Mouse (Mus musculus) spleen, postnatal 10 days (tissue): ENCODE measurements around the gene Myh10.
A peak's percentile ranks its signal among the peaks of the same experiment; 100 is the strongest.

Experiments
- DNase-seq, 2 experiments: peaks; one replicate each; pipeline ENCODE4 v3.0.0; 2021 to 2022; ENCODE audit warnings: low spot score in 2 of 2

Myh10 gene

DNA sequence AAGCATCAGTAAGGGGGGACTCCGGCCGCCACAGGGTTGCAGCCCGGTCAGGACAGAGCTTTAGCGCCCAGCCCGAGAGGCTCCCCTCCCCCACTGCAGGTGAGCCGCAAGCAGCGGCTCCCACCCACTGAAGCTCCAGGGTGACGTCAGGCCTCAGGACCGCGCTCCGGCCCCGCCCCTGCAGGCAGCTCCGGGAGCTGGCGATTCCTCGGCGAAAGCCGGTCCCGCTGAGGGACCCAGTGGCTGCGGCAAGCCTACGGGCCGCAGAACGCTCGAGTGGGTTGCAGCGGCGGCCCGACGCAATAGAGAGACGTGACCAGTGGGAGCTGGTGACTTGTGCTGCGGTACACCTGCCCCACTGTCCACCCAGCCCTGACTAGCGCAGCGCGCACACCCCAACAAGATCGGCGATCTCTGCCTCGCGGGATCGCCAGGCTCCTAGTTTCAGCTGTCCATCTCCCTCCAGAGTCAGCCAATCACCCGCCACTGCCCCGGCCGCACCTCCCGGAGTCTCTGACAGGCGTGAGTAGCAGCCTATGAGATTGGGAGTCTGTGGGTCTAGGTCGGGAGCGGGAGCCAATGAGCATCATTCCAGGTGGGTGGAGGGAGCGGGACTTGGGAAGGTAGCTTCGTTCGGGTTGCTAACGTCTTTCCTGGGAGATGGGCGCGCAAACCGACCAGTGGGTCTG, at the start of gene Myh10:
Gene Myh10 (plus strand): TSS at position 239 of the 689 bp plus-strand sequence.
- peak; percentile 93 to 97 for DNase-seq

DNA sequence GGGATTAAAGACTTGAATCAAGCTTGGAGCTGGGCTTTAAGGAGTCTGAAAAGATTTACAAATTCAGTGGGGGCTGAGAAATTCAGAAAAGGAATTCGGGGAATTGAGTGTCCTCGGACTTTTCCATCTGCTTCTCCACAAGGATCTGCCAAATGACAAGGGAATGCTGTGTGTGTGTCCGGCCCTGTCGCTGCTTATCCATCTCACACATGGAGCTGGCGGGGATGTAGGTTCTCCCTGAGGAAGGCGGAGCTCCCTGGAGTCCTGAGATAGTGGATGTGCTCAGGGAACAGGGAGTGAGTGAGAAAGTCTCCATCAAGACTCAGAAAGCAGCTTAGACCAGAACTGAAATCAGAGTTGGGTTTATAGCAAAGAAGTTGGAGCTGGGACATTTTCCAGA, 46.6 kb upstream of the Myh10 start:
- DNase-seq, result no peak

DNA sequence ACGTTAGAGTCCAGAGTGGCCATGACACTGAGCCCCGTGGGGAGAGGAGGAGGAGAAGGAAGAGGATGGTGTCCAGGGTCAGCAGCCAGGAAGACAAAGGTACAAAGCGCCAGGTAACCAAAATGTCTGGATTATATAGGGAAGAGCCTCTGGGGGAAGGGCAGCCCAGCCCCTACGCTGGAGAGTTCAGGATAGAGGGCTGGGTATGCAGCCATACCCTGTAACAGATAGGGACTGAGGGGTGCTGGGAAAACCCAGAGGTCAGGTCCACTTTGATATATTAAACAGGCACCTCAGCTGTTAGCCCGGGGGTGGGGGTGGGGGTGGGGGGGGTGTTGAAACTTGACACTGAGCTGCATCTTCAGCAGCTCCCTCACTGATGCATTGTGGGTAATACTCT, 43.6 kb upstream of the Myh10 start:
- no peak for DNase-seq

DNA sequence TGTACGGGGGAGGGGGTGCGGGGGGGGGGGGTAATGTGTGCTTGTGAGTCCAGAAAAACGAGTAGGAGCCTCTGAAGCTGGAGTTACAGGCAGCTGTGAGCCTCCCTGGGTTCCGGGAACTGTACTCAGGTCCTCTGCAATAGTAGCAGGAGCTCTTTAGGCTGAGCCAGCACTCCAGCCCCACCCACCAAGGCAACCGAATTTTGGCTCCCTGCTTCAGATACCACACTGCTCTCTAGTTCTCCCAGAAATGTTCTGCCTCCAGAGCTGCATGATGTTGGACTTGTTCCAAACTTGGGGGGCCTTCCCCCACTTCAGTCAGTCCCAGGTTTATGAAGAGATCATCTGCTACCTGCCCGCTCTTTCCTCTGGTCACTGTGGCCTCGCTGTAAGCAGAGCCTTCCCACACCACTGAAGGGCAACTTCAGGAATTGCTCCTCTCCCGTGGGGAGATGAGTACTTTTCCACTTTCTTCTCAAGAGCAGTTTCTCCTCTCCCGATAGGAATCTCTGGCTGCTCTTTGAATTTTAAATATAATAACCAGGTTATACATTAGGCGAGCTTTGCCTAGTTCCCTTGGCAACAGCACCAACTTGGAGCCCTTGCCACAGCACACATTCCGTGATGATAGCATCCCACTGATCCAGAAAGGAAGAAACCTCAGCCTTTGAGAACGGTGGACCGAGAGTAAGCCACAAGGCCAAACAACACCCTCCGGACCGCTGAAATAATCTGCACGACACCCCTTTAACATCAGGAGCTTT, 42.8 kb upstream of the Myh10 start:
- no peak for DNase-seq

DNA sequence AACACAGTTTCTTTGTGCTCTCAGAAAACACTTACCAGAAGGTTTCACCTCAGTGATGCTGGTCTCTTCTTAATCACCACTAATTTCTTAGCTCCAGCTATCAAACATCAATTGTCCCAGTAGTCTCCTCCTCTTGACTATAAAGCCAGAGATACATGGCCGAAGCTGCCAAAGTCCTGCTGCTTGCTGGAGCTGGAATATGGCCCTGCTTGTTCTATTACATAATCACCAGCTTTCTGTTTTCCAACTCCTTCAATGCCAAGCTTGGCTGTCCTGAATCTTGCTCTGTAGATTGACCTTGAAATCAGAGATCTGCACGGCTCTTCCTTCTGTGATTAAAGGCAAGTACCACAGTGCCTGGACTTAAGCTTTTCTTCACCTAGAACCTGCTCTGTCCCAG, 39.8 kb upstream of the Myh10 start:
- DNase-seq, result no peak

DNA sequence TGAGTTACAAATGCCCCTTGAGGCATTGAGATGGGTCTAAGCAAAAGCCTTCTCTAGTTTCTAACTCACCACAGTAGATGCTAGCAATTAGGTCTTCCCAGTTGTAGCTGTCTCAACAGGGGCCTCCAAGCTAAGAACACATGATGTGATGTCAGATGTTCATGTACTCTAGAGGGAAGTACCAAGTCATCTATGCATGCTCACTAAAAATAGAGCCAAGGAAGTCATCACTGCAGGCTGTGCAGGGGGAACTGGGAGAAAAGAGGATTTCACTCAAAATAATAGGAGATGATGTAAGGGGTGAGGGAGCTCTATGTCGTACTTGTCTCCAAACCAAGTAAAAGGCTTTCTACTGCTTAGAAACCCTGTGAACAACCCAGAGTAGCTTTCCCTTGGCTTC, 35.8 kb upstream of the Myh10 start:
- no peak for DNase-seq

DNA sequence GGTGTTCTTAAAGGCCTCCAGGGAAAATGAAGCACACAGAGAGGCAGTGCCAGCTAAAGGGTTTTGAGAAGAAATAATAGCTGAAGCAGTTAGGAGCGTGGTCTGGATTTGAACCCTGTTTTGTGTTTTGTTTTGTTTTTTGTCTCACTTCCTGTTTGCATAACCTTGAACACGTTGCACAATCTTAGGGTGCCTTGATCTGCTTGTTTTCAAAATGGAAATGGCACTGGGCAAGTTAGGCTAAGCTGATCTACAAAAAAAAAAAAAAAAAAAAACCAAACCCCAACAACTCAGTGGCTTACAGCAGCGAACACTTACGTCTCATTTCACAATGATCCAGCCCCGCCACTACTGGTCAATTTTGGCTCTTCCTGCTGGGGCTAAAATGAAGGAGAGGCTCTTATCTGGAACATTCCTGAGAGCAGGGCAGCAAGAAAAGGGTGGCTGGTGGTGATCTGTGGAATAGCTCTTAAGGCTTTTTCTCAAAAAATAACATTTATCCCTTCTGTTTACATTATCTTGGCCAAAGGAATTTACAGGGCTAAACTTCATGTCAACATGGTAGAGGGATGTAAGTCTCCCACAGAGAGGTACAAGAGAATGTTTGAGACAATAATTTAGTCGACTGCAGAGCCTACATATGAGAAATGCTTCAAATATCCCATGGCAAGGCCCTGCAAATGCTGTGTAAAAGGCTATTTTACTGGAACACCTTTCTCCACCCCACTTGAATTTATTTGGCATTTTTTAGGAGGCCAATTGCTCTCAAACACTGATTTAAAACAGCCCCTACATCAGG, 34.3 kb upstream of the Myh10 start:
- DNase-seq, result no peak

DNA sequence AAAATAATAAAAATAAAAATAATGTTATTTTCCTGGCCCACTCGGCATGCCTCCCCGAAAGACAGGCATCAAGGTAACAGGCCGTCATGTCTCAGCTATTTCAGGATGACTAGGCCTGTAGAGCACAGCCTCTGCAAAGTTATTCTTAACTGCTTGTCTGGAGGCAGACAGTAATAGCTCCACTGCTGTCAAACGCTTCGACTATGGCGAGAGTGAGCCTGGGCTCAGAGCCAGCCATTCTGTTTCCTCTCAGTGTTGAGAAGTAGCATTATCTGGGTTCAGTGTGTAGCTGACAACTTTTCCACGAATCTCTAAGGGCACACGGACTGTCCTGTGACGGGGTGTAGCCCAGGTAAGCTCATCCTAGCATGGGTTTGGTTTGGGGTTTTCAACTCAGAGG, 33.5 kb upstream of the Myh10 start:
- DNase-seq, result no peak

DNA sequence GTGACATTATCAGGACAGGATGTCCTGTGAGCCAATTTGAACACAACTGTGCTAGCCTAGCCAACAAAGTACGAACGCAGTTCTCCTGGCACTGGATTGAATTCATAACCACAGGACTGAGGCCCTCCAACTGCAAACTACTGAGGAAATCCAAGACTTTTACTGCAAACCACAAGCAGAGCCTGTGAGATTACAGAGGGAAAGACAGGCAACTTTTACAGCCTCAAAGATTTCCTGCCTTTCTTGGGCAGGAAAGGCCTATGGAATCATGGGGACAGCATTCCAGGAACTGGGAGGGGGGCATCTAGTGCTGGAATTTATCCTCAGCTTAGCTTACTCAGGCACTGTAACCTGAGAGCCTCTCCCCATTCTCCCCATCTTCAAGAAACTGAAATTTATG, 26.0 kb upstream of the Myh10 start:
- DNase-seq, result no peak

DNA sequence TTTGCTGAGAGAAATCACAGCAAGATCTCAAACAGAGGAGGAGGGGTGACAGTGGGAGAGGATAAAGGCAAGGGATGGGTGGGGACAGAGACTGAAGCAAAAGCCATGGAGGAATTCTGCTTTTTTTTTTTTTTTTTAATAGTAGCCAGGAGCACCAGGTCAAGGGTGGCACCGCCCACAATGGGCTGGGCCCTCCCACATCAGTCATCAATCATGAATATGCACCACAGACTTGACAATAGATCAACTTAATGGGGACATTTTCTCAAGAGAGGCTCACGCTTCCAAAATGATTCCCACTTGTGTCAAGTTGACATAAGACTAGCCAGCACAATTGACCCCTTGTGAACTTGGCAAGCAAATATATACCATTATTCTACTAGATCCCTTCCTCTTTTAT, 25.1 kb upstream of the Myh10 start:
- no peak for DNase-seq

DNA sequence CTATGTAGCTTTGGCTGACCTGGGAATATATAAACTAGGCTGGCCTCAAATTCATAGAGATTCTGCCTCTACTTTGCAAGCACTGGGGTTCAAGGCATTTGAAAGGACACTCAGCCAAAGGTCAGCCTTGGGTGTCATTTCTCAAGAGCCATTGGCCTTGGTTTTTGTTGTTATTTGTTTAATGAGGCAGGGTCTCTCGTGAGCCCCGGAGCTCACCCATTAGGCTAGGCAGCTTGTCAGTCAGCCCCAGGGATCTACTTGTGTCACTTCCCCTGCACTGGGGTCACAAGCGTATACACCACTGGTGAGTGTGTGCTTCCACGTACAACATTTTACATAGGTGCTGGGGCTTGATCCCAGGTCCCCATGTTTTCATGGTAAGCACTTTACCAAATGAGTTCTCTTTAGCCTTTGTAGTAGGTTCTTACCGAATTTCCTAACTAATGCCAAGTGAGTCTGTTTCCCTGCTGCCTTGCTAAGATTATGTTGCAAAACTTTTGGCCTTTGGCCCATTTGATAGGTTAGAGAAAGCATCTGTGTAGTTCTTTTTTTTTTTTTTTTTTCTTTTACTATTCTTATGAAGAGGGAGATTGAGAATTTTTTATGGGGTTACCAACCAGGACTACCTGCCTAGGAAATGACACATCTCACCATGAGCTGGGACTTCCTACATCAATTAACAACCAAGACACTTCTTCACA, 18.9 kb upstream of the Myh10 start:
- DNase-seq, result no peak

DNA sequence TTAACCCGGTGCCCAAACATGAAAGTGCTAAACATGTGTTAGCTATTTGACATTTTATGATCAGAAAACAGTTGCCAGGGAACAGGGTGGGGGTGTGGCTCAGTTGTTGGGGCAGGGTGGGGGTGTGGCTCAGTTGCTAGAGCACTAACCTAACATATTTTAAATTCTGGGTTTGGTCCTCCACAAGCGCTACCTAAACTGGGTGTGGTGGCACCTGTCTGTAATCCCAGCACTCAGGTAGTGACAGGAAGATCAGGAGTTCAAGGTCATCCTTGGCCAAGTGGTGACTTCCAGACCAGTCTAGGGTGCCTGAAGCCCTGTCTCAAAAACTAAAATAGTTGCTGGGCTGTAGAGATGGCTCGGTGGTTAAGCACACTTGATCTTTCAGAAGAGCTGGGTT, 17.3 kb upstream of the Myh10 start:
- no peak for DNase-seq

DNA sequence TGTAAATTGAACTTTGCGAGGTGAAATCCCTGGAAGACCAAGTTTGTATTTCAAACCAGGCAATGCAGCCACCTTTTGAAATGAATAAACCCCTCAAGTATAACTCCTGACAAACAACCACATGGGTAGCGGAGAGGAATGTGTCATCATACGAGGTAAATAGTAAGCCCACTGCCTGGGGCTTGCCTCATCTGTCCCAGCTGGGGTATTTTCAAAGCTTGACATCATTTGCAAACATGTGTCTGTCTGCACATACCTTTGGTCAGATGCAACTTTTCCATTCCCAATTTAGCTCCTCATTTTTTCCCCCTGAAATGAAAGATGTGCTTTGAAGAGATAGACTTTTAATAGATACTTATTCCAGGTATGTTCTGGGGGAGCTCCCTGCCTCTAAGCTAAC, 16.7 kb upstream of the Myh10 start:
- DNase-seq, result no peak

DNA sequence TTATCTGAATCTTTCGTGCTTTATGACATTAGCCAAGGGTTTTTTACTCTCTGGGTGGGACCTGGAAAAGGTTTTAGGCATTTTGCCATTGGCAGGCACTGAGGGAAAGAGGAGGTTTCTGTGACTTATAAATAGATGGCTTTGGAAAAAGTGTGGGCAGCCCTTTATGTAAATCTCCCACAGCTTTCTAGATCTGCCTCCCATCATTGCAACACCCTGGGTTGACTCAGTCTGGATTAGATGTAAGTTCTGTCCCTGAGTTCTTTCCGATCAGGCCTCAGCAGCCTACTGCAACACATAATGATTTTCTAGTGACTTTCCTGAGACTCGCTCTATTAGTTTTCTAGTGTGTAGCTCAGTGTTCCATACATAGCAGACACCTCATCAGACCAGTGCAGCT, 16.1 kb upstream of the Myh10 start:
- no peak for DNase-seq

DNA sequence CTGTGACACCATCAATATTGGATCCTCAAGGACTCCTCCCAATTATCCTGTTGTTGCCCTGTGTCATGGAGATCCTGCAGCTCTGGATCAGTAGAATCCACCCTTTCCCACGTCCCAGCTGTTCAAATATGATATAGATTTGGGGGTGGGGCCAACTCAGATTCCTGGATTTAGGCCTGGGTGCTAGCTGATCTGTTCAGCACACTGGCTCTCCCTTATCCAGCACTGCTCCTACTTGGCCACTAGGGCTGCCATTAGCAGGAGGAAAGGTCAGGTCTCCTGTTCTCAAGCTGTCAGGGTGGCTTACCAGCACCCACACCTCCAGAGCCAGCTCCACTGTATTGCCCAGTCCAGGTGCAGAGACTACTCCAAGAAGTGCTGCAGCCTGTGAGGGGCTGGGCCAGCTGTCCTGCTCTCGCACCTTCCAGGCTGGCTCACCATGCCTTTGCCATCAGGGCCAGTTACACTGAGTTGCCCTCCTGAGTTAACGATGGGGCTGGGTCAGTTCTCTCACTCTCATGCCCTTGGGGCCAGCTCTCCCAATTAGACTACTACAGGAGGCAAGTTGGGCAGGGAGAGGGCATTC, 10.0 kb upstream of the Myh10 start:
- peak in 1 of 2 experiments; percentile 15 for DNase-seq

DNA sequence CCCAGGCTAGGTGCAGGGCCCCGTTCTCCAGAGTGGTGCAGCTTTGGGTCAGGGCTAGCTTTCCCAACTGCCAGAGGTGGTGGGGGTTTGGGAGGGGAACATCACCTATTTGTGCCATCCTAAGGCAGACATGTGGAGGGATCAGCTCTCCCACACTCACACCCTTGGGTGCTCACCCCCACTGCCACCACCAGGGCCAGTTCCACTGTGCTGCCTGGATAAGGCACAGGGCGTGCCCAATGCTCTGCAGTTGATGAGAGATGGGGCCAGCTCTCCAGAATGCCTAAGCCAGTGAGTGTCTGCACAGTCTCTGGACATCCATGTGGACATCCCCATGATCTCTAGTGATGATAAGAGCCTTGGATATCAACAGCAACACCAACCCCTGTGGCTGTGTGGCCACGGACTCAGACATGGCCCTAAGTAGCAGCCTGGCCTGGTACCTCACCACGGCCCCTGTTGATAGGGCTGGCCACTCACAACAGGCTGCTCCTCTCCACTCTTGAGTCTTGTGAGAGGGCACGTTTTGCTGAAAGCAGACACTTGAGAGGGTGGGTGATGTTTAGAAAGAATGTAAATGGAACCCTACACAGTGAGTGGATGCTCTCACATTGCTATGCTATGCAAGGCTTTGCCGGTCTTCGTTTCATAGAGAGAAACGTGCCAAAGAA, 9.1 kb upstream of the Myh10 start:
- peak in 1 of 2 experiments; percentile 50 for DNase-seq

DNA sequence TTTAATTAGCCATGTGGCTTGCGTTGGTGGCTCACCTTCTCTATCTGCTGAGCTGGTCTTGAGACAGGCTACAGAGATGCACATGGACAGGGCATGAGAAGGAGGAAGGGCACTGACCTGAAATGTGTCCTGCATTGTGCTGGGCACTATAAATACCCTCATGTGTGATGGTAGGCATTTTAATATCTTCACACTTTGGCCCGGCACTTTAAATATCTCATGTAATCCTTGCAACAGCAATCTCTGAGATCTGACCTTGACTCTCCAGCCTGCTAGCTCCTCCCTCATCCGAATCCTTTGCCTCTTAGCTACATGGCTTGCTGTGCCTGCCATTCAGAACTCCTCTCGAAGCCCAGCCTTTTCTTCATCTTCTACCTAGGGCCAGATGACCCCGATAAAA, 5.4 kb upstream of the Myh10 start:
- no peak for DNase-seq

DNA sequence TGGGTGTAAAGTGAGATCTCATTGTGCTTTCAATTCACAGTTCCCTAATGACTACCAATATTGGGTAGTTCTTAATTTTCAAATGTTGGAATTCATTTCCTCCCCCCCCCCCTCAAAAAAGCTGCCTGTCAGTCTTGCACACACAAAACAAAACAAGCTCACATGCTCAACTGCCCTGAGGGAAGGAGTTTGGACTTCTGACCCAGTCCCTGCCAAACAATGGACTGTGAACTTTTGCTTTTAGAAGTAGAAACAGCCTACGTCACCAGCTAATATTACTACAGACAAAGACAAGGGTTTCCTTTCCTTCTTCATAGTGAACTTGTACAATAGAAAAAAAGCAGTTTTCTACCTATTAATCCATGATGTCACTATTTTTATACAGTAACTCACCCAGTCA, 2.1 kb upstream of the Myh10 start:
- DNase-seq, result no peak

DNA sequence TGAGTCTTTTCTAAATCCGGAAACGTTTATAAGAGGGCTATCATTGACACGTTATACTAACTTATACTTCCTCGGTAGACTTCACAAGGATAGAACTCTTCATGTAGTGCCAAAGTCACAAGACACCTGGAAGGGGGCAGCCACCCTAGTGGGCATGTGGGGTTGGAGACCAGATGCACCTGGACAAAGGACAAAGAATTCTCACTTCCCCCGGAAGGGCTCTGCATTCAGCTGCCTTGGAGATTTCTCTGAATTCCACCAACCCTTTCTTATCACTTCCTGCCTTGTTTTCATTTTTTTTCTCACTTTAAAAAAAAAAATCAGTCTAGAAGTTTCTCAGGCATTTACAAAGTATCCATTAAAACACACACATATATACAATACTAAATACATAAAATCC, 894 bp upstream of the Myh10 start:
- no peak for DNase-seq

DNA sequence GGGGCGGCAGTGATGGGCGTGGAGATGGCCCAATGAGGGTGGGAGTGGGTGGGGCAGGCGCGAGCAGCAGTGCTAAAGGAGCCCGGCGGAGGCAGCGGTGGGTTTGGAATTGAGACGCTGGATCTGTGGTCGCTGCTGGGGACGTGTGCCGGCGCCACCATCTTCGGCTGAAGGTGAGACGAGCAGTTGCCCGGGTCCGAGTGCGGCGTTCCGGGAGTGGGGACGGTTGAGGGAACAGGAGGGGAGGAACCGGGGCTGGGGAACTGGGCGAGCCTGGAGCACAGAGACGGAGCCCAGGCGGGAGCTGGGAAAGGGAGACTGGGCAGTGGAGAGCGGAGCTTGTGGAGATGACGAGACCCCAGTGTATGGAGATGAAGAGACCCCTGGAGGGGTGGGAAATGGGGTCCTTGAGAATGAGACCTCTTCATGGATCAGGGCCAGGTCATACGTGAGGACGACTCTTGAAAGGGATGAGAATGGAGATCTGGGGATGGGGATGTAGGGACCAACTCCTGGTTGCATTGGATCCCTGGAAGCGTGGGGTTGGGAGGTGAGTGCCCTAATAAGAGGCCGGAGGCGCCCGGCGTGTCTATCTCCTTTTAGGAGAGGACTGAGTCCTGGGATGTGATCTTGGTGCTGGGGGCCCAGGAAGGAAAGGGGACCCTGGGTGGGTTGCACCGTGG, 792 bp downstream of the Myh10 start:
- DNase-seq, result peak in 1 of 2 experiments; percentile 51
